Mouse (Mus musculus) limb, embryonic 10.5 days (tissue): Measurements from ENCODE around the gene Vcp. TPM values are rescaled to one million over a fixed set of nuclear protein-coding genes. Genes with fewer than 3 reads are reported as not detected.
"Not testable (repeated sequence)": the region's sequence is repeated elsewhere in the genome, so short reads cannot be mapped to it uniquely, and the experiment has no call there.

Source experiments
- DNase-seq: peaks from one replicate; pipeline ENCODE4 v3.0.0-alpha.2; 2017; ENCODE audit warnings: low spot score
- H3K27ac ChIP-seq: fragments of 300-500 bp; sonication (generic); 2 replicates; pipeline ENCODE4 v1.5.1; 2016; ENCODE audit warnings: mild to moderate bottlenecking
- H3K27me3 ChIP-seq: fragments of 300-500 bp; sonication (generic); 2 replicates; pipeline ENCODE4 v1.6.1; 2016; ENCODE audit warnings: low read depth, mild to moderate bottlenecking; ENCODE audit not compliant: poor library complexity, severe bottlenecking
- H3K36me3 ChIP-seq: fragments of 300-500 bp; sonication (generic); 2 replicates; pipeline ENCODE4 v1.6.1; 2016; ENCODE audit warnings: mild to moderate bottlenecking, moderate library complexity
- H3K4me1 ChIP-seq: fragments of 300-500 bp; sonication (generic); 2 replicates; pipeline ENCODE4 v1.6.1; 2016
- H3K4me3 ChIP-seq: fragments of 300-500 bp; sonication (generic); 2 replicates; pipeline ENCODE4 v1.5.1; 2016; ENCODE audit warnings: mild to moderate bottlenecking, moderate library complexity
- H3K9me3 ChIP-seq: fragments of 300-500 bp; sonication (generic); replicated peaks from 2 replicates; pipeline ENCODE4 v1.6.1; 2016; ENCODE audit warnings: mild to moderate bottlenecking
- WGBS: fragments of 180-500 bp; shearing (Covaris S2); methylation state at CpG from one replicate; pipeline ENCODE4 v1.1.7; 2016; 5-methylcytosine and 5-hydroxymethylcytosine counted together
- polyA plus RNA-seq: library from polyadenylated mRNA; unstranded; fragments of >200 nt; fragmentation: Nextera tagmentation; extraction: Ambion mirVana; gene quantifications from 2 replicates; pipeline ENCODE4 v1.2.1, GENCODE M21; 2016

The Vcp gene
- polyA plus RNA-seq = 650 and 691 TPM in 2 replicates

DNA sequence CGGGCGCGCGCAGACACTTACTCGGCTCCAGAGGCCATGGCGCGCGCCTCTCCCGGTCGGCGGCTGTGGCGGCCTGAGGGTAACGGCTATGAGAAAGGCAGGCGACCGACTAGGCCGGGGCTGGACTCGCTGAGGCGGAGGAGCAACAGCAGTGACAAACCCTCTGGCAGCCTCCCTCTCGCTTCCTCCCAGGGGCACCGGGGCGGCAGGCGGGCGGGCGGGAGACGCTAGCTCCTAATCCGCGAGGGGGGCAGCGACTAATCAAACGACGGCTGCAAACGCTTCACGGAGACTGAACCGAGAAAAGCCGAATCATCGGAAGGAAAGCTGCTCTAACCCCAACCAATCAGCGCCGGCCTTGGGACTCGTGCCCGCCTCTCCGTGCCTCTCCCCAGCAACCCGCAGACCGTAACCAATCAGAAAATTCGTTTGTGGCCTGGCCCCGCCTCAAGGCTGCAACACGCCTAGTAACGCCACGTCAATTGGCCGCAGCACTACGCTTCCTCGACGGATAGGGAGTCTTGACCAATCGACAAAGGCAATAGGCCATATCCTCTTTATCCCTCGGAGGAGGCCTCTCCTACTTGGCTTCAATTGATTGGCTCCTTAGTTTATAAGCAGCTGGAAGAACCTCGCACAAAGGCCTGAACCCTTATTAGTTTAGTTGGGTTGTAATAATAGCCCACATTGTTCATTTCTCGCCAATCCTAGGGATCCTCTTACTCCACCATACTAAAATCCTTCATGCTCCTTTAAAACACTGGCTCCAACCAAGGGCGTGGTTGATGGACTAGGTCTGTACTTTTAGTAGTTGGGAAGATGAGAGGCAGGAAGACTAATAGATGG lies at the start of gene Vcp:
Gene Vcp (minus strand): TSS at position 367 of the 846 bp plus-strand sequence.
- 1% methylated on average over 53 of the region's 56 CpGs for WGBS
- Histone ChIP-seq H3K4me3 (peak within 1 kb of the TSS; percentile 76), H3K4me1 (peaks cover 18% of the 10 kb centered on the region), H3K36me3 (peaks cover 52% of the 10 kb centered on the region), H3K27ac (peak within 1 kb of the TSS; percentile 98)
- not testable (repeated sequence) for H3K27me3 ChIP-seq, H3K9me3 ChIP-seq
- DNase-seq = peak; percentile 96

DNA sequence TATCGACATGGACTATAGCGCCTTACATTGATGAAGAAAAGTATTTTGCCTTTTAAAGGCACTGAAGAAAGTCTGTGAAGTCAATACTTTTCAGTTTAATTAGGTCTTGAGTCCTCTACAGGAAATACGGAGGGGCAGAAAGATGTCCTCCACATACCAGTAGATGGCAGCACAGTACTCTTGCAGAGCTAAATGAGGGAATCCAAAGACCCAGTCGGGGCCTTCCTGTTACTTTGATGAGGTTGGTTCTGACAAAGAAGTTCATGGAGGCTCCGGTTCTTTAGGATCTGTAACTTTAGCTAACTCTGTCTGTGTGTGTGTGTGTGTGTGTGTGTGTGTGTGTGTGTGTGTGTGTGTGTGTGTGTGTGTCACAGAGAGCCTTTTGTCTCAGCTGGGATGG lies 46.9 kb upstream of the Vcp start:
- H3K9me3 ChIP-seq = no peaks in the 10 kb centered on the region
- H3K27ac ChIP-seq = no peak overlapping the region
- no peaks in the 10 kb centered on the region for H3K27me3 ChIP-seq
- peaks cover 23% of the 10 kb centered on the region for H3K4me1 ChIP-seq
- no peaks in the 10 kb centered on the region for H3K36me3 ChIP-seq
- DNase-seq = peak; percentile 58
- WGBS = 14% methylated on average over 5 of the region's 5 CpGs
- H3K4me3 ChIP-seq = no peak overlapping the region

DNA sequence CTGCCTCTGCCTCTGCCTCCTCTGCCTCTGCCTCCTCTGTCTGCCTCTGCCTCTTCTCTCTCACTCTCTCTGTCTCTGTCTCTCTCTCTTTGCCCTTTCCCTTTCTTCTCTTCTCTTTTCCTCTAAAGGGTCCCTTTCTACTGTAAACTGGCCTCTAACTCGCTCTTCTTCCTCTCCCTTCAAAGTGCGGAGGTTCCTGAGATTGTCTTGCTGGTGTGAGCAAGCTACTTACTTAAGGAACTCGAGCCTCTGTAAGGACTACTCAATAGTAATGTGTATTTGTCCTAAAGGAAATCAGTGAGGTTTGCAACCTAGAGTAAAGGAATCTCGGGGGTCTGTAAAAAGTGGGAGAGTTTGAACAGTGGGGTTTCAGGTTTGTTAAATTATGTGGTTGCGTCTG lies 46.3 kb upstream of the Vcp start:
- Histone ChIP-seq H3K27me3 (no peaks in the 10 kb centered on the region), H3K9me3 (no peaks in the 10 kb centered on the region), H3K27ac (no peak overlapping the region), H3K4me1 (peaks cover 23% of the 10 kb centered on the region), H3K36me3 (no peaks in the 10 kb centered on the region), H3K4me3 (no peak overlapping the region)
- DNase-seq = no peak
- WGBS = 57% methylated on average over 5 of the region's 5 CpGs

DNA sequence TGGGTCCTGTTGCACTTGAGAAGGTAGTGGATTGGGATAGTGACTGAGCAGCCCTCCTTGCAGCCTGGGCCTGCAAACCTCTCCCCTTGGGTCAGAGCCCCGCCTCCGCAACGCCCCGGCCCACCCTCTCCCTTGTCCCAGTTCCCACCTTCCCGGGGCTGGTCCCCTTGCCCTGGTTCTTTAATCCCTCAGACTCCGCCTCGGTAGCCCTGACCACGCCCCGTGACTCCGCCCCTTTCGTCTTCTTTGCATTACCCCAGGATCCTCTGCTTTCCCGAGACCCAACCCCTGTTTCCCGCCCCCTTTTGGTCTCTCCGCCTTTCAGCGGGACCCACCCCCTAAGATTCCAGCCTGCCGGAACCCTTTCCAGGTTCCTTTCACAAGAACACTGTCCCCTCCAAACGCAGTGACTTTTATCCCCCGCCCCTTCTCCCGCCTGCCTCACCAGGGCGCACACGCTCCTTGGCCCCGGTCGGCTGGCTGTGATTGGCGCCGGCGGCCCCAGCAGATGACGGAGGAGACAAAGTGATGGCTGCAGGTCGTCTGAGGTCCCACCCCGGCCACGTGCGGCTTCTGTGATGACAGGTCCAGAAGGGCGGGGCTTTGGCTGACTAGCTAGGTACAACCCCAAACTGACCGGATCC lies 45.5 kb upstream of the Vcp start, which contains the start of gene Fam214b:
Gene Fam214b (minus strand): TSS at position 562 of the 644 bp plus-strand sequence.
- peak within 1 kb of the TSS; percentile 63 for H3K27ac ChIP-seq
- H3K27me3 ChIP-seq = no peaks in the 10 kb centered on the region
- peak; percentile 99 for DNase-seq
- H3K9me3 ChIP-seq = no peaks in the 10 kb centered on the region
- peak within 1 kb of the TSS; percentile 58 for H3K4me3 ChIP-seq
- WGBS = under 1% methylated on average over 33 of the region's 33 CpGs
- no peaks in the 10 kb centered on the region for H3K36me3 ChIP-seq
- peaks cover 25% of the 10 kb centered on the region for H3K4me1 ChIP-seq

DNA sequence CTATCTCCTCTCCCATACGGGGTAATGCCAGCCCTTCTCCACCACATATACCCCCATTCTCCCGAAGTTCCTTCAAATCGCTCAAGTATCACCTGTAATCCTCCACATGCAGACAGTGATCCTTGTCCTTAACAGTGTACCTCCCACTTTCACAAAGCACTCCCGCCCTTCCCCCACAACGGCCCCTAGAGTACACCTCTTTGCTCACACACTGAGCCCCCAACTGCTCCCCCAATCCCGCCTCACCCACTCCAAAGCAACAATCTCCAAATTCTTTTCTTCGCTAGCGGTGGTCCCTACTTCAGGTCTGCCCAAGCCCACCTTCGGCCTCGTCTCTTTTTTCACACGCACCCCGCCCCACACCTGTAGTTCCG lies 45.0 kb upstream of the Vcp start:
- peaks cover 30% of the 10 kb centered on the region for H3K4me1 ChIP-seq
- H3K4me3 ChIP-seq = peak overlapping the region; percentile 58
- DNase-seq = no peak
- no peaks in the 10 kb centered on the region for H3K9me3 ChIP-seq
- no peaks in the 10 kb centered on the region for H3K27me3 ChIP-seq
- H3K27ac ChIP-seq = peak overlapping the region; percentile 63
- WGBS = 7% methylated on average over 13 of the region's 13 CpGs
- H3K36me3 ChIP-seq = no peaks in the 10 kb centered on the region

DNA sequence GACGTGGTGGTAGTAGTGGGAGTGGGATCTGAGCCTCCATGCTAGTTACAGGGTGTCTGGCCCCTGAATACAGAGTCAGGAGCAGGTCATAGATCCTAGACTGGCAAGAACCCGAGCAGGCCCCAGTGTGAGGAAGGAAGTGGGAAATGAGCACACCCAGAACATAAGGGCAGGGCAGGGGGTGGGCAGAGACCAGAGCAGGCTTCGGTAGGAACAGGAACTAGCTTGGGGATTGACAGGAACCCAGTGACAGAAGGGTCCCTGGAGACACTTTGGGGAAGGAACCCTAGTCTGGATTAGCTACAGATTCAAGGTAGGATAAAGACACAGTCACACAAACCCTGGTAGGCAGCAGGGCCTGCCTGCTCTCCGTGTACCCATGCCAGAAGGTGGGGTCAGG lies 44.4 kb upstream of the Vcp start:
- Histone ChIP-seq H3K27ac (peak overlapping the region; percentile 61), H3K27me3 (no peaks in the 10 kb centered on the region), H3K9me3 (no peaks in the 10 kb centered on the region), H3K4me1 (peaks cover 36% of the 10 kb centered on the region), H3K4me3 (peak overlapping the region; percentile 58), H3K36me3 (no peaks in the 10 kb centered on the region)
- 41% methylated on average over 4 of the region's 4 CpGs for WGBS
- DNase-seq = no peak

DNA sequence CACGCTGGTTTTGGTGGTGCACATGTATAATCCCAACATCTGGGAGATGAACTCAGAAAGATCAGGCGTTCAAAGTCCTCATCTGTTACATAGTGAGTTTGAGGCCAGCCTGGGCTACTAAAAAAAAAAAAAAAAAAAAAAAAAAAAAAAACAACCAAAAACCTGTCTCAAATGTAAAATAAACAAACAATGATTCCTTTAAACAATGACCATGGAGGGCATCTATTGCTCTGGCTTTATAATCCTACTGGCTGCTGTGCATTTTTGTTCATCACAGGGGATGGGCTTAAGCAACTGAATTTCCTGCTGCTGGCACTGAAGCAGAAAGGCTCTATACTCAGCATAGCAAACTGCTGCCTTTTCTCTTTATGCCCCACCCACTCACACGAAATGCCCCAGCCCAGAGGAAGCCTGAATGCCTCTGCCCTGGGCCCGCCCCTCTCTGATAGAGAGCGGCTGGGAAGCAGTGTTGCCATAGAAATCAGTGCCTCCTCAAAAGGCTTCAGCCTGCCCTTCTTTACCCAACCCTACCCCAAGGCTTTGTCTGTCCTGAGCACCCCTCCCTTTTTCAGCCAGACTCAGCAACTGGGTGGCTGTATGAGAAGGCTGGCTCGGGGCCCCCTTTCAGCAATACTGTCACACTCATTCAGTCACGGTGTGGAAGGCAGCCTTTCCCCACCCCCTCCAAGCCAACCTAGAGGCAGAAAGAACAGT lies 43.5 kb upstream of the Vcp start:
- peak overlapping the region; percentile 61 for H3K27ac ChIP-seq
- H3K9me3 ChIP-seq = no peaks in the 10 kb centered on the region
- DNase-seq = no peak
- H3K4me3 ChIP-seq = peak overlapping the region; percentile 18
- peaks cover 44% of the 10 kb centered on the region for H3K4me1 ChIP-seq
- H3K36me3 ChIP-seq = no peaks in the 10 kb centered on the region
- 22% methylated on average over 7 of the region's 7 CpGs for WGBS
- H3K27me3 ChIP-seq = 0 out of 2 replicates have a peak, but pooled peaks cover 3% of the 10 kb centered on the region

DNA sequence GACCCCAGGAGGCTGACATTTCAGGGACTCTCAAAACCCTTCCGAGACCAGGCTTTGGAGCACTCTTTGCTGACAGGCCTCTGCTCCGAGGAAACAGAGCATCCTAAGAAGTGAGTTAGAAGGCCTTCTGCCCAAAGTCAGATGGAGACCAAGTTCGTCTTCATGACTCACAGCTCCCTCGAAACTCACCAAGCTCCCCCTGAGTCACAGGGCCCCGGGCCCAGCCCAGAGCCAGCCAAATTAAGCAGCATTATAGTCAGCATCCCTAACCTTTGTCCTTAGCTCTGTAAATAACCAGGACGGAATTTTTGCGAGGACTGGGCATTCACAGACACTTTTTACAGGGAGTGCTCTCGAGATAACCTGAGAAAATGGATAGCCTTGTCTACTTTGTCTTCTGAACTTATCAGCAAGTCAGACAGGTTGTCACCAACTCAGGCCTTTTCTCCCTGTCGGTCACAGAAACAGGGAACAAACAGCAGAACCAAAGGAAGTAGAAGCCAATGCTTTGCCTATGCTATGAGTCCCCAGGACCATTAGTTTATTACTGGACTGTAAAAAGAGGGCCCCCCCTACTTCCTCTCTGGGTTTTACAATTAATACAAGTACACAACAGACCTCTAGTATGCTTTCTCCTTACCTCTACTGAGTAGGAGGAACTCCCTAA lies 40.7 kb upstream of the Vcp start:
- Histone ChIP-seq H3K27me3 (0 out of 2 replicates have a peak, but pooled peaks cover 3% of the 10 kb centered on the region), H3K36me3 (peaks cover 7% of the 10 kb centered on the region), H3K4me3 (0 out of 2 replicates have a peak overlapping the region, but pooled peaks have one; percentile 72), H3K9me3 (no peaks in the 10 kb centered on the region), H3K4me1 (peaks cover 45% of the 10 kb centered on the region), H3K27ac (peak overlapping the region; percentile 19; the same call in 1 of the 2 replicates)
- 79% methylated on average over 9 of the region's 9 CpGs for WGBS
- no peak for DNase-seq

DNA sequence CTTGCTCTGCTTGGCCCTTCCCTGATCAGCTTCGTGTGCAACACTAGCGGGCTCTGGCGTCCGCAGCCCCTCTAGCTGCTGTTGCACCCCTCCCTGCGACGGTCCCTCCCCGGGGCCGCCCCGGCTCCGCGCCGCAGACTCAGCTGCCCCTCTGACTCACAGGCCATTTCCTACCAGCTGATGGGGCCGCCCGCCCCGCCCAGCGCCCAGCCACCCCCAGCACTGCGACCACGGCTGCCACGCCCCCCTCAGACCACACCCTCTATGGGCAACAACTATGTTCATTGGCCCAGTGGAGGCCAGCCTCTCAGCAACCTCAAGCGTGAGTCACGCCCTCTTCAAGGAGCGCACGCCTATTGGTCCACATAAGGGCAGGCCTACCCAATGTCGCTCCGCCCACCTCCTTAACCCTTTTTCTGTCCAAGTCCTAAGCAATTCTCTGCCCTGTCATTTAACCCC lies 39.8 kb upstream of the Vcp start:
- under 1% methylated on average over 25 of the region's 25 CpGs for WGBS
- Histone ChIP-seq H3K9me3 (no peaks in the 10 kb centered on the region), H3K27me3 (0 out of 2 replicates have a peak, but pooled peaks cover 3% of the 10 kb centered on the region), H3K36me3 (peaks cover 11% of the 10 kb centered on the region), H3K27ac (peak overlapping the region; percentile 85), H3K4me3 (peak overlapping the region; percentile 72), H3K4me1 (peaks cover 39% of the 10 kb centered on the region)
- peak; percentile 95 for DNase-seq

DNA sequence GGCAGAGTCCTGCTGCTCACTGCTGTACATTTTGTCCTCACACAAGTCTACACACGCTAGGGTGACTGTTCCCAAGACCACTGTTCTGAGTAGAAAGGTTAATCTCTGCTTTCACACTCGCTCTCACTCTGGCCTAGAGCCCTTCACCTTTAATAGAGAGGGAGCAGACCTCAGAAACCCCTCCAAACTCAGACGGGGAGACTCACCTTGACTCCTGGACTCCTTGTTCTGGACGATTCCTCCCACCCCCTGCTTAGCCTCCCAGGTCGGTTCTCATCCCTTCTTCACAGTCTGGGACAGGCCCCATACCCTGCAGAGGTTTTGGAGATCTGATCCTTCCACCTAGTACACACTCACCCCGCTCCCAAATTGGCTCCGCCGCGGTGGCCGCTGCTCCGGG lies 39.3 kb upstream of the Vcp start:
- no peaks in the 10 kb centered on the region for H3K9me3 ChIP-seq
- H3K4me1 ChIP-seq = peaks cover 34% of the 10 kb centered on the region
- H3K36me3 ChIP-seq = peaks cover 13% of the 10 kb centered on the region
- DNase-seq = no peak
- H3K27ac ChIP-seq = peak overlapping the region; percentile 85
- 0 out of 2 replicates have a peak, but pooled peaks cover 3% of the 10 kb centered on the region for H3K27me3 ChIP-seq
- 6% methylated on average over 11 of the region's 11 CpGs for WGBS
- H3K4me3 ChIP-seq = peak overlapping the region; percentile 72

DNA sequence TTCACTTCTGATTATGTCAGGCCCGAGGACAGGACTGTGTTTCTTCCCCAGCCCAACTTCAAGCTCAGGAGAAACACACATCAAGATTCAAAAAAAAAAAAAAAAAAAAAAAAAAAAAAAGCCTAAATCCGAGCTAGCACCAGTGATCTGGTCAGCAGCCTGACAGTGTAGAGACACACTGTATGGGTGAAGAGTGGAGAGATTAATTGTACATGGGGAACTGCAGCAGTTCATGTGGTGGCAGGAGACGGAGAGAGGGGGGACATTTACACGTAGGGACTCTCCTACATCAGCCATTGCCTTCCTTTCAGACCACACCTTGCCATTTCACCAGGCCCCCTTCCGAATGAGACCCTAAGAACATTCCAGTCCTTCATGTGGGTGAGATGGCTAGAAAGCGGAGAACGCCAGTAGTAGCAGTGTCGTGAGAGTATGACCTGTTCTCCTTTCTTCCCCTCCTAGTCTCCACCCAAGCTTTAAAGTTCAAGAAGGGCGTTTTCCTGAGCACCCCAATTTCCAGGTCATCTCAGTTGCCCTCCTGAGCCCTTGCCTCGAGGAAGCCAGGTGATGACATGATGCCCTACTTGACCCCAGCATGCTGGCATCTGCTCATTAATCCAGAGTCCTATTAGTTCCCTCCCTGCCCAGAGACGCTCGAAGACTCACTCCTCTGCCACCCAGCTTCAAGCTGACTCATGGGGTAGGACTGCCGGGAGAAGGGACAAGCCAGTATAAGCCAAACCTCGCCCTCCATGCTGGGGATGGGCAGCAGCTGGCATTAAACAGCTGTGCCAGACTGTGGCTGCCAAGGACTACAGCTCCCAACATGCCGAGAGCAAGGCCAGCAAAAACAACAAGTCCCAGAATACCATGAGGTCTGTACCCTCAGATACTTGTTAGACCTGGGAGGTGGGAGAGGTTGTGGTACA lies 38.5 kb upstream of the Vcp start:
- Histone ChIP-seq H3K4me3 (peak overlapping the region; percentile 72), H3K4me1 (peaks cover 26% of the 10 kb centered on the region), H3K9me3 (no peaks in the 10 kb centered on the region), H3K36me3 (peaks cover 21% of the 10 kb centered on the region), H3K27me3 (0 out of 2 replicates have a peak, but pooled peaks cover 3% of the 10 kb centered on the region), H3K27ac (no peak overlapping the region)
- DNase-seq = no peak
- 60% methylated on average over 15 of the region's 15 CpGs for WGBS
